In genomic region chr19:24362626-24363321, GRCm38 (mm10) we compare ENCODE assay signal across 29 mouse cellular contexts.
DNase-seq lines count a peak whose midpoint lies in the region; ATAC-seq lines count a peak whose summit lies in the region.
"Had no signal": no experiment of that assay in that cellular context is flagged by ENCODE, and none has a peak within 500 bp of the region (broad histone marks: within the 10 kb centered on the region; RNA-seq: fewer than 3 reads in every experiment).

No protein-coding gene starts in this region.

- H3K4me3 ChIP-seq in heart, embryonic 12.5 days = no peak overlapping the region
- no peak overlapping the region for H3K4me3 ChIP-seq in kidney, embryonic 14.5 days (ENCODE audit: low read length)
- no peak overlapping the region for H3K4me3 ChIP-seq in lung, embryonic 16.5 days (ENCODE audit: low read length)
- no peak overlapping the region for H3K4me3 ChIP-seq in forebrain, embryonic 12.5 days (replicated peaks)
- H3K4me3 ChIP-seq: embryonic facial prominence, embryonic 15.5 days; forebrain, embryonic 13.5 days; limb, embryonic 15.5 days; liver, embryonic 13.5 days had no signal

- DNase-seq in heart, postnatal 25 days (ENCODE audit: low spot score) = no peak
- DNase-seq in kidney, postnatal 10 days = no peak
- no peak for DNase-seq in lung, postnatal 36 days
- peak; percentile 27 for DNase-seq in embryo, embryonic 9.5 days (ENCODE audit: extremely low spot score)
- DNase-seq: adrenal gland, adult 2 months; adrenal gland, postnatal 36 days; B cell, adult 2 months; cerebellum, adult 18-20 months; cerebellum, postnatal 14 days; gastrocnemius, postnatal 10 days; kidney, adult 2 months; layer of hippocampus, postnatal 36 days; left cerebral cortex, postnatal 4 days; liver, embryonic 13.5 days; lung, adult 18-20 months; right cerebral cortex, adult 18-20 months; spleen, adult 18-20 months; thymus, postnatal 14 days had no signal

- ATAC-seq in heart, embryonic 12.5 days (ENCODE audit: insufficient number of reproducible peaks, low FRiP score) = peak; percentile 25; the same call in 1 of the 2 replicates
- peak; percentile 78 for ATAC-seq in kidney, embryonic 14.5 days (ENCODE audit: low FRiP score, low TSS enrichment)
- ATAC-seq in lung, embryonic 16.5 days (ENCODE audit: low read depth) = 0 out of 2 replicates have a peak, but pooled peaks have one; percentile 23
- ATAC-seq in forebrain, embryonic 12.5 days (ENCODE audit: low FRiP score) = no peak
- ATAC-seq: activated CD4-positive, CD25-positive, alpha-beta regulatory T cell, adult 4 months; forebrain, embryonic 13.5 days; hindbrain, embryonic 16.5 days; midbrain, embryonic 16.5 days had no signal

- H3K9me3 ChIP-seq in heart, embryonic 12.5 days (replicated peaks) = no peaks in the 10 kb centered on the region
- H3K9me3 ChIP-seq in kidney, embryonic 14.5 days (ENCODE audit: control insufficient read depth, low read length) = no peaks in the 10 kb centered on the region
- H3K9me3 ChIP-seq in lung, embryonic 16.5 days (ENCODE audit: control insufficient read depth, low read length) = no peaks in the 10 kb centered on the region
- no peaks in the 10 kb centered on the region for H3K9me3 ChIP-seq in forebrain, embryonic 12.5 days
- H3K9me3 ChIP-seq: embryonic facial prominence, embryonic 15.5 days; forebrain, embryonic 13.5 days; limb, embryonic 15.5 days; liver, embryonic 13.5 days had no signal

- peaks cover 9% of the 10 kb centered on the region for H3K36me3 ChIP-seq in heart, embryonic 12.5 days
- H3K36me3 ChIP-seq in kidney, embryonic 14.5 days (ENCODE audit: control insufficient read depth, insufficient read depth, low read length) = no peaks in the 10 kb centered on the region
- H3K36me3 ChIP-seq in lung, embryonic 16.5 days (ENCODE audit: control insufficient read depth, insufficient read depth, low read length) = no peaks in the 10 kb centered on the region
- no peaks in the 10 kb centered on the region for H3K36me3 ChIP-seq in forebrain, embryonic 12.5 days (replicated peaks)
- H3K36me3 ChIP-seq: embryonic facial prominence, embryonic 15.5 days; limb, embryonic 15.5 days; liver, embryonic 13.5 days had no signal

- H3K4me1 ChIP-seq in heart, embryonic 12.5 days (replicated peaks) = peaks cover 19% of the 10 kb centered on the region
- H3K4me1 ChIP-seq in kidney, embryonic 14.5 days (ENCODE audit: control insufficient read depth, insufficient read depth, low read length) = peaks cover 8% of the 10 kb centered on the region
- no peaks in the 10 kb centered on the region for H3K4me1 ChIP-seq in lung, embryonic 16.5 days (replicated peaks; ENCODE audit: control insufficient read depth, insufficient read depth, low read length)
- H3K4me1 ChIP-seq in forebrain, embryonic 12.5 days = peaks cover 5% of the 10 kb centered on the region; the same call in 1 of the 2 replicates
- H3K4me1 ChIP-seq: embryonic facial prominence, embryonic 15.5 days; limb, embryonic 15.5 days; liver, embryonic 13.5 days had no signal

- intact Hi-C loops in heart, postnatal 25 days (cut with DNase I) = no loop called here

- H3K9ac ChIP-seq in heart, embryonic 12.5 days = no peak overlapping the region
- H3K9ac ChIP-seq in kidney, embryonic 14.5 days (ENCODE audit: low read depth, low read length) = no peak overlapping the region
- no peak overlapping the region for H3K9ac ChIP-seq in lung, embryonic 16.5 days (ENCODE audit: low read length)
- no peak overlapping the region for H3K9ac ChIP-seq in forebrain, embryonic 12.5 days
- H3K9ac ChIP-seq: embryonic facial prominence, embryonic 15.5 days; forebrain, embryonic 13.5 days; limb, embryonic 15.5 days; liver, embryonic 13.5 days had no signal

- peak overlapping the region; percentile 59 for H3K27ac ChIP-seq in heart, embryonic 12.5 days (ENCODE audit: poor library complexity, severe bottlenecking)
- peak overlapping the region; percentile 43; the same call in 1 of the 2 replicates for H3K27ac ChIP-seq in kidney, embryonic 14.5 days (ENCODE audit: low read depth, low read length)
- H3K27ac ChIP-seq in lung, embryonic 16.5 days (ENCODE audit: low read length) = 0 out of 2 replicates have a peak overlapping the region, but pooled peaks have one; percentile 1
- no peak overlapping the region for H3K27ac ChIP-seq in forebrain, embryonic 12.5 days
- H3K27ac ChIP-seq: embryonic facial prominence, embryonic 15.5 days; forebrain, embryonic 13.5 days; limb, embryonic 15.5 days; liver, embryonic 13.5 days had no signal

- no peaks in the 10 kb centered on the region for H3K27me3 ChIP-seq in heart, embryonic 12.5 days (replicated peaks)
- H3K27me3 ChIP-seq in kidney, embryonic 14.5 days (ENCODE audit: control insufficient read depth, insufficient read depth, low read length) = no peaks in the 10 kb centered on the region
- H3K27me3 ChIP-seq in lung, embryonic 16.5 days (ENCODE audit: control insufficient read depth, insufficient read depth, low read depth, low read length) = no peaks in the 10 kb centered on the region
- no peaks in the 10 kb centered on the region for H3K27me3 ChIP-seq in forebrain, embryonic 12.5 days
- H3K27me3 ChIP-seq: embryonic facial prominence, embryonic 15.5 days; forebrain, embryonic 13.5 days; limb, embryonic 15.5 days; liver, embryonic 13.5 days had no signal

- 45% methylated on average over 8 of the region's 8 CpGs for WGBS in heart, embryonic 12.5 days
- 15% methylated on average over 8 of the region's 8 CpGs for WGBS in kidney, embryonic 14.5 days
- WGBS in lung, embryonic 16.5 days = 45% methylated on average over 8 of the region's 8 CpGs
- 63% methylated on average over 8 of the region's 8 CpGs for WGBS in forebrain, embryonic 12.5 days

- H3K4me2 ChIP-seq in heart, embryonic 12.5 days = no peak overlapping the region
- peak overlapping the region; percentile 6; the same call in 1 of the 2 replicates for H3K4me2 ChIP-seq in kidney, embryonic 14.5 days (replicated peaks; ENCODE audit: low read depth, low read length)
- no peak overlapping the region for H3K4me2 ChIP-seq in lung, embryonic 16.5 days (ENCODE audit: low read depth, low read length)
- no peak overlapping the region for H3K4me2 ChIP-seq in forebrain, embryonic 12.5 days
- H3K4me2 ChIP-seq: embryonic facial prominence, embryonic 15.5 days; forebrain, embryonic 13.5 days; limb, embryonic 15.5 days; liver, embryonic 13.5 days; midbrain, embryonic 11.5 days had no signal
